Mouse (Mus musculus) CH12.LX (cell line): ENCODE measurements around the gene Ispd.

Source experiments
- E2F4 ChIP-seq: IDR thresholded peaks from 2 replicates; pipeline ENCODE4 v1.6.1; 2011; ENCODE audit warnings: low read depth, low read length, improper control_type of control experiment; ENCODE audit not compliant: insufficient replicate concordance
- EP300 ChIP-seq: IDR thresholded peaks from 2 replicates; pipeline ENCODE4 v1.6.1; 2011; ENCODE audit warnings: low read length, improper control_type of control experiment
- IRF4 ChIP-seq: IDR thresholded peaks from 2 replicates; pipeline ENCODE4 v1.6.1; 2014; ENCODE audit warnings: low read depth, mild to moderate bottlenecking, inconsistent platforms, low read length, improper control_type of control experiment
- MAX ChIP-seq: IDR thresholded peaks from 2 replicates; pipeline ENCODE4 v1.6.1; 2011; ENCODE audit warnings: low read length, improper control_type of control experiment
- NRF1 ChIP-seq: IDR thresholded peaks from 2 replicates; pipeline ENCODE4 v1.6.1; 2014; ENCODE audit warnings: low read depth, mild to moderate bottlenecking, inconsistent platforms, low read length, improper control_type of control experiment, moderate library complexity
- SIN3A ChIP-seq: IDR thresholded peaks from 2 replicates; pipeline ENCODE4 v1.6.1; 2012; ENCODE audit warnings: low read length, improper control_type of control experiment, inconsistent platforms

- TF ChIP-seq E2F4 (no peak), IRF4 (no peak), MAX (no peak), SIN3A (no peak), EP300 (no peak), NRF1 (no peak)
Measured at GRCm38 (mm10) chr12:36597539-36598250, 216.4 kb downstream of the Ispd start.
